Mouse (Mus musculus): ENCODE results near the gene Zfp365.

Gene Zfp365

DNA sequence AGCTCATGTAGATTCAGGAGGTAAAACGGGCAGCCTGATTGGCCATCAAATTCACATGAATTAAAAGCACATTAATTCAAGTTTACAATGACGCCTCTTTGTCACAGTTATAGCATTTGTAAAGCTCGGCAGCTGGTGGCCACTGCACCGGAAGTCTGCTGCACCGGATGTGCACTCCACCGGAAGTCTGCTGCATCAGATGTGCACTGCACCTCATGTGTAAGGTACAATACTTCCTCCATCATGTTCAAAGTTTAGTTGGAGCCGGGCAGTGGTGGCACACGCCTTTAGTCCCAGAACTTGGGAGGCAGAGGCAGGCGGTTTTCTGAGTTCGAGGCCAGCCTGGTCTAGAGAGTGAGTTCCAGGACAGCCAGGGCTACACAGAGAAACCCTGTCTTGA, 70.9 kb downstream of the Zfp365 start:
- DNase-seq (ENCODE audit: low spot score), result no peak

DNA sequence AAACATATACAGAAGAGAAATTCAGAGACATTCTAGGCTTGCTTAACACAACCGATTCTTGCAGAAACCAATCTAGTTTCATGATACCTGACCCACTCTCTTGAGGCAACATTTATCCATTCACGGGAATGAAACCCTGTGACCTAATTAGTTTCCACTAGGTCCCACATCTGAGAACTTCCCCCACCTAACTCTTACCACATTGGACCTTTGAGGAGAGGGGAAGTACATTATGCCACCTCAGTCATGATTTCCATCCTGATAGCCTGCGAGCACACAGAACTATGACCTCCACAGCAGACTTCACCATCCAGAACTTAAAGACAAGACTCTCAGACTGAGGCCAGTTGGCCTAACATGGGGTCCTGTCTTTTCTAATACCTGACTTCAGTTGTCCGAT, 71.7 kb downstream of the Zfp365 start:
- DNase-seq (ENCODE audit: low spot score), result no peak

DNA sequence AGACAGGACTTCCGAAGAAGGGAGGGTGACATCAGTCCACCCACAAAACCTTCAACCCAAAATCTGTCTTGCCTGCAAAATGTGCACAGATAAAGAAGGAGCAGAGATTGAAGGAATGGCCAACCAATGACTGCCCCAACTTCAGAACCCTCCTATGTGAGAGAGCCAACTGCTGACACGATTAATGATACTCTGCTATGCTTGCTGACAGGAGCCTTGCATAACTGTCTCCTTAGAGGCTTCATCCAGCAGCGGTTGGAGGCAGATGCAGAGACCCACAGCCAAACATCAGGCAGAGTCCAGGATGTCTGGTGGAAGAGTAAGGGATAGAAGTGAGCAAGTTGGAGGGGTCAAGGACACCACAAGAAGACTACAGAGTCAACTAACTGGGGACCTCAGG, 73.3 kb downstream of the Zfp365 start:
- DNase-seq (ENCODE audit: low spot score), result no peak

DNA sequence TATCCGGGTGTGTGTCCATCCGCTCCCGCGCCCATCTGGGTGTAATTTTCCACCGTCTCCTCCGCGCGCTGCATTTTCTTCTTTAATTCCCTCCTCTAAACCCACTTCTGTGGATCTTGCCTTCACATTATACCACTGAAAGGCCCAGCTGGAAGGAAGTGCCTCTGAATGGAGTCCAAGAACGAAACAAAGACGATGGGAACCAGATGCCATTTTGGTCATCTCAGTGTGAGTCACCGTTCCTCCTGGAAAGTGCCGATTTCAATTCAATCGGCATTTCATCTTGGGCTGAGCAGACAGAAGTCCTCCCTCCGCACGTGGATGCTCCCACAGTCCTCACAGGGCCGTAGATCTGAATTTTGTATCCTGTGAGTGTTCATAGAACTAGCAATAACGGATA, 76.0 kb downstream of the Zfp365 start:
- DNase-seq (ENCODE audit: low spot score), result no peak

All from testis, postnatal 10 days (tissue).